Mouse (Mus musculus): ENCODE results near the gene Ak5. TPM values are rescaled to one million over a fixed set of nuclear protein-coding genes. Genes with fewer than 3 reads are reported as not detected.
A peak's percentile ranks its signal among the peaks of the same experiment; 100 is the strongest.

Ak5 gene
- total RNA-seq, 2 experiments from 2014 or later = 0.60 TPM; not detected in 1

GRCm38 (mm10) chr3:152457308-152458035 is 210.7 kb downstream of the Ak5 start:
- intact Hi-C loops (cut with DNase I) = loop anchor here (5.0 kb wide), 1 partner anchor 60 kb away; the partner anchor contains the start of gene Zzz3
- peak; percentile 35 for DNase-seq

DNA sequence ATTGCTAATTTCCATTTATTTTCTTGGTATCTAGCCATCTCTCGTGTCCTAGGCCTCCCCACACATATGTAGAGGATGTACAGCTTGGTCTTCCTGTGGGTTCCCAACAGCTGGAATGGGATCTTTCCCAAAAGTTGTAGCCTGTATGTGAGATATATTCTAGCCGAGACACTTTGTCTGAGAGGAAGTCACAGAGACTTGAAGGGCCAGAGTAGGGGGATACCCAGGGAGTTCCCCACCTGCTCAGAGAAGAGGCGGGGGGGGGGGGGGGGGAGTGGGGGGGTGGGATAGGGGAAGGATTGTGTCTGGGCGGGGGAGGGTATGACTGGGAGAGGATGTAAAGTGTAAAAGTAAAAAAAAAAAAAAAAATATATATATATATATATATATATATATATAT is 215.0 kb downstream of the Ak5 start:
- DNase-seq = no peak
- intact Hi-C loops (cut with DNase I) = no loop called here

DNA sequence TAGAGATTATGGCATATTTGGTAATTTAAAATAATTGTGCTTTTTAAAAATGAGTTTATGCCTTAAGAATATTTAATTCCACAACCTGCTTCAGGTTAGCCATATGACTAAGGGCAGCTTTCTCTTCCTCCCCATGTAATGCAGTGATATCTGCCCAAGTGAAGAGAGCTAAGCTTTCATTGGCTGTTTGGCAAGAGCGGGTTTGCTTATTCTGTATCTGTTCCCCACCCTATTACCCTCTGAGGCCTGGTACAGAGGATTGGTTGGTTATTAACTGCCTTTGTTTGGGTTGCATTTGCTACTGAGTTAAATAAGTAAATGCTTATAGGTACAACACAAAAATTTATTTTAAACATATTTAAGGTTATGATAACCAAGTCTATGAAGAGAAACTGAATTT is 221.2 kb downstream of the Ak5 start:
- intact Hi-C loops (cut with DNase I) = no loop called here
- DNase-seq = no peak

DNA sequence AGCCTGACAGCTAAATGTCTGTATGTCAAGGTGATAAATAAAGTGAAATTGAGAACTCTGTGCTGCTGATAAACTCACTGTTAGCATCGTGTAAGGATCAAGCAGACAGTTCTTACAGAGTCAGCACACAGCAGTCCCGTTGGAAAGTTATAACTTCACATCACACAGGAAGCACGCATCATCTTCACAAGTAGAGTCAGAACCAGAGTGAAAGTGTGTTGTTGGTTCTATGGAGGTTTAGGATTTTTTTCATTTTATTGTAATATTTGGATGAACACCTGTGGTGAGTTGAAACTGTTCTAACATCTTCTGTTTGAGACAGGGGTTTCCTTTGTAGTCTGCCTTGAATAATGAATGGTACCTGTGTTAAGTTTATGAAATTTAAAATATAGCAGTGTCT is 224.0 kb downstream of the Ak5 start:
- intact Hi-C loops (cut with DNase I) = no loop called here
- no peak for DNase-seq

DNA sequence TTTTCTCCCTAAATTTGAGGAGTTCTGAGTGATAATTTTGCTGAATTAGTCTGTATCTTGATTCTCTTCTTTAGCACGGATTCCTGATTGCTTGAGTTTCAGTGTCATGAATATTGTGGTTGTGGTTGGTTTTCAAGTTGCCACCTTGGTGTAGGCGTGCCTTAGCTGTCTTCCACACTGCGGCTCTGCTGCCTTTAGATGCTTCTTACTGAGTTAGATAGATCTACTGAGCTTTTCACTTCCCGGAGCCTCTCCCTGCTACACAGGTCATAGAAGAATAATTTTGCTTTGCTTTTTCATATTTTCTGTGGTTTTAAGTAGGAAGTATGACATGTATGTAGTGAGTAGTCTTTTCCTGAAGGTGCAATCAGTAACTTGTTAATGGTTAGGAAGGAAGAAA is 225.4 kb downstream of the Ak5 start:
- intact Hi-C loops (cut with DNase I) = no loop called here
- no peak for DNase-seq

DNA sequence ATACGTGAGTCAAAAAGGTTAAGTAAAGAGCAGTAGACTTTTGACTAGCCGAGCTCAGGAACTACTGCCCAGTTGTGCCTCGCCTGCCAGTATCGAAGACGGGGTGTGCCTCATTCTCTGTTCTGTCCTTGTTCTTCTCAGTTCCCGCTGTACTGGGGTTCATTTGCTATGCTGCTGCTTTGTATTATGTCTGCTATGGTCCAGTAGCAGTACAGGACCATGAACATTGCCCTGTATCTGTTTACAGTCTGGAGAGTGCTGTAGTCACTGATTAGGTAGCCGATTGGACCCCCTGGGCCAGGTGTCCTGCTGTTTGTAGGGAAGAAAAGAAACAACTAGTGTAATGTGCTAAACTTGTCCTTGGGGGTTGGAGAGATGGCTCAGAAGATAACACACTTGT is 230.1 kb downstream of the Ak5 start:
- intact Hi-C loops (cut with DNase I) = no loop called here
- DNase-seq = no peak

- DNase-seq = no peak
- intact Hi-C loops (cut with DNase I) = no loop called here
These were observed 232.6 kb downstream of the Ak5 start for GRCm38 (mm10) chr3:152435590-152435989.

GRCm38 (mm10) chr3:152432677-152433076 is 235.5 kb downstream of the Ak5 start:
- no peak for DNase-seq
- intact Hi-C loops (cut with DNase I) = no loop called here

DNA sequence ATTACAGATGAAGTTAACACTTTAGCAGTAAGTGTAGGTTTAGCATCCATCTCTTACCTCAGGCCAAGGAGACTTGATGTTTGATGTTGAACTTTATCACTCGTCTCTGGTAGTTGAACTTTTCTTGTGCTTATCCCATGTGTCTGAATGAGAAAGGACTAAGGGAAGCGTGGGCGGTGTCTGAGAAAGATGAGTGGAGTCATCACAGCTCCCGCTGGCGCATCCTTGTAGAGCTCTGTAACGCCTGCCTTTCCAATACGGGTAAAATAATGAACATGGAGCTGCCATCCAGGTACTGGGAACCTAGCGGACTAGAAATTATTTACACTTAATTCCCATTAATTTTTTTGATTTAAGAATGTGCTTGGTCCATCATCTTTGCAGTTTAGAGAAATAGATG is 239.2 kb downstream of the Ak5 start:
- intact Hi-C loops (cut with DNase I) = no loop called here
- DNase-seq = no peak

Other genes starting within 250 kb of the Ak5 start
- 10 to 100 TPM; 30.9 to 31.7 TPM for gene Pigk, start 45.7 kb upstream of the Ak5 start, total RNA-seq (2021)